Mouse (Mus musculus): ENCODE measurements around the gene Abl2.
"Not testable (repeated sequence)": the region's sequence is repeated elsewhere in the genome, so short reads cannot be mapped to it uniquely, and the experiment has no call there.

Abl2 gene

DNA sequence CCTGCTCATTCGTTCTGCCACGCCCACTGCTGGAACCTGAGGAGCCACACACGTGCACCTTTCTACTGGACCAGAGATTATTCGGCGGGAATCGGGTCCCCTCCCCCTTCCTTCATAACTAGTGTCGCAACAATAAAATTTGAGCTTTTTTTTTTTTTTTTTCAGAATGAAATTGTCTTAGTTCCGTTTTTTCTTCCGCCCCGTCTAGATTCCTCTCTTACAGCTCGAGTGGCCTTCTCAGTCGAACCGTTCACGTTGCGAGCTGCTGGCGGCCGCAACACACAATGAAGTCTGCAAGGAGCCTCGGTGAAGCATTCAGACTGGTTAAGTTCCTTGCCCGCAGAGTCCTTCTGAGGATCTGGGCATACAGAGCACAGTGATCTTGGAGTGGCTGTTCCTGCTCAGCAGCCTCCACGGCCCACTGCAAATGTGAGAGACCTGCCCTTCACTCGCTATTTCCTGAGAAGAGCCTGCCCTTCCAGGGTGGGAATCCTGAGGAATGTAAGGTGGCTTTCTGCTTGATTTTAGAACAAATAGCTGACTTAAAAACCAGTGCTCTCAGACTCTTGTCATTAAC, 102.2 kb downstream of the Abl2 start:
- in situ Hi-C loops (cut with MboI; ENCODE audit: unreplicated experiment in 2 of 2) = not testable (repeated sequence)

DNA sequence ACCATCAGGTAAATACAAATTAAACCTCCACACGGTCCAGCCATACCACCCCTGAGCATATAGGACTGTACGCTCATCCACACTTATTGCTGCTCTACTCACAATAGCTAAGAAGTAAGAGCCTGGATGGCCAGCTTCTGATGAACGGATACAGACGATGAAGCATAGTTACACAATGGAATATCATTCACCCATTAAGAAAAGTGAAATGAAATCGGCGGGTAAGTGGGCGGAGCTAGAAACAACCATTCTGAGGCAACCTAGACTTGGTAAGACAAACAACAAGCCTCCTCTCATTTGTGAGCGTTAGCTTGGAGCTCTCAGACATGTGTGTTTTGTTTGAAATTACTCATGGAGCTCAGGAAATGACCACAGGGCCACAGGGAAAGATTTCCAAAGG, 107.2 kb downstream of the Abl2 start:
- in situ Hi-C loops (cut with MboI; ENCODE audit: unreplicated experiment in 2 of 2) = no loop called here

DNA sequence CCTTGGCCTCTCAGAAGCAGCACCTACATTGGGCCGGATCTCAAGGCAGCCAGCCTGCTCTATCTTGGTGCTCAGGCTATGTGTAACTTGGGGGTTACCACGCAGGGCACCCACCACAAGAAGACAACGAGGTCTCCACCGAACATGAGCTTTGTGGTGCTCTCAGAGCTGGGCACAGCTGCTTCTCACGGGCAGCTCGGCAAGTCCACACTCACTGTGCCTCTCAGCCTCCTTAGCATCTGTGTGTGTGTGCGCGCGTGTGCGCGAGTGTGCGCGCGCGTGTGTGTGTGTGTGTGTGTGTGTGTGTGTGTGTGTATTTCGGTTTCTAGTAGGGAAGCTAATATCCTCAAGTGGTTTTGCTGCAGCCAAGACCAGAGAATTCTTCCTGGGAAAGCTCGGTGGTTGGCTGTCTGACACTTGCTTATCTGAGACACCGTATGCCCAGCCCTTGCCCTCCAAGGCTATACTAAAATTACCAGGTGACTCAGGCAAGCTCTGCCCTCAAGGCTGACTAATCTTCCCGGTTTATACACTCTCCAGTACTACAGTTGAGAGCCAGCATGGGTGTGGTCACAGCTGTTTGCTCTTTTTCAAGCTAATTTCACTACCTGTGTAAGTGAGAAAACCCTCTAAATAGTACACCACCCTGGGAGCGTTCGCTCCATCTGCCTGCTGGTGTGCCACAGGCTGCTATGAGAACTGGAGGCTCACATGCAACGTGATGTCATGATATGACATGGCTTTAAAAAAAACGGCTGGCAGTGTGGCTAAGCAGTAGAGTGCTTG, 108.7 kb downstream of the Abl2 start:
- in situ Hi-C loops (cut with MboI; ENCODE audit: unreplicated experiment in 2 of 2) = no loop called here

DNA sequence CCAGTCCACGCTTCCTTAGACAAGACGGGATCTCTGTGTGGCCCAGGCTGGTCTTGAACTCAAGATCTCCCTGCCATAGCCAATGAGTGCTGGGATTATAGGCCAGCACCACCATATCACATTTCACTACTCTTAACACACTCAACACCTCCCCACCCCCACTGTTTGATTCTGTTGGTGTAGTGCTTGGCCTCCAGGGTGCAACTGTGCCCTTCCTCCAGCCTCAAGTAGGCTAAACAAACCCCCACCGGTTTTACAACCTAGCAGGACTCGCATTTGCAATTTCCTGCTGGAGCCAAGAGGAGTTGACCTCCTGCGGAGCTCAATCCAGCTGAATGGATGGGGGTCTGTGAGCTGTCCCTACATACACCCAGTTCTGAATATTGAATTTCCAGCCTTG, 110.0 kb downstream of the Abl2 start:
- in situ Hi-C loops (cut with MboI; ENCODE audit: unreplicated experiment in 2 of 2) = no loop called here

DNA sequence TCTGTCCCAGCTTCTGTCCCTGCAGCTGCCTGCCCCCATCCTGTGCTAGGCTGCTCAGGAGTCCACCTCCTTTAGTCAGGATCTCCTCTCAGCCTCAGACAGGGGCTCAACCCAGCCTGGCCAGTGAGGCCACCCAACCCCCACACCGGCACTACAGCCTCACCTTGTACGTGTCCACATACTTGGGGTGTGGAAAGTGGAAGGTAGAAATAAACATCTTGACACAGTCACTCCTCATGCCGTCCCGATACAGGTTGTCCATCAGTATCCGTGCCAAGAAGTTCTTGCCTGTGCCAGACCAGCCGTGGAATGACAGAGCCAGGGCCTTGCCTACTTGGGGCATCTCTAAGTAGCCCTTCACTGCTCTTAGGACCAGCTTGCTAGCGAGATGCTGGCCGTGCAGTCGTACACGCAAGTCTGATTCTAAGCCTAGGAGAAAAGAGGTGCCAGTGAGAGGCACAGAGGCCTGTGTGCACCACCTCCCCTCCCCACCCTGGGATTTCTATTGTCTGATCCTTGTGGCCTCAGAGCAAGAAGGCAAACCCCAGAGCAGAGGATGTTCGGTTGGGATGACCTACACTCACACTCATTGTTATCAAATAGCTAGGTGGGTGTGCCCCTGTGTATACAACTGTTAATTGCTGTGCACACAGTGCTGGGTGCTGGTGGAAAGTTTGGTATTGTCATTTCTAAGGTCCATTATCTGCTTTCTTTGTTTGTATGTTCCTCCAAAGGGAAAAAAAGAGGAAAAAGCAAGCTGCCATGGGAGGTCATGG, 110.8 kb downstream of the Abl2 start:
- in situ Hi-C loops (cut with MboI; ENCODE audit: unreplicated experiment in 2 of 2) = no loop called here

DNA sequence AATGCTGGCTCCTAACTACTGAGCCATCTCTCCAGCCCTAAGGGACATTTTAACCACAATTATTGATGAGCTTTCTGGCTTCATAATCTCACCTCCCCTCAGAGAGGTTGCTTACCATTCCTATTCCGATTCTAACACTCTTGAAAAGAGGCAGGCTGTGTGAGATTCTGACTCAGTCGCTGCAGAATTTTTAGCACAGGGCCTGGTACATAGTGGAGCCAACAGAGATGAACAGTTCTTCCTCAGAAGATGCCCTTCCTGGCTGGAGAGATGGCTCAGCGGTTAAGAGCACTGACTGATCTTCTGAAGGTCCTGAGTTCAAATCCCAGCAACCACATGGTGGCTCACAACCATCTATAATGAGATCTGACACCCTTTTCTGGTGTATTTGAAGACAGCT, 113.3 kb downstream of the Abl2 start:
- in situ Hi-C loops (cut with MboI; ENCODE audit: unreplicated experiment in 2 of 2) = no loop called here

DNA sequence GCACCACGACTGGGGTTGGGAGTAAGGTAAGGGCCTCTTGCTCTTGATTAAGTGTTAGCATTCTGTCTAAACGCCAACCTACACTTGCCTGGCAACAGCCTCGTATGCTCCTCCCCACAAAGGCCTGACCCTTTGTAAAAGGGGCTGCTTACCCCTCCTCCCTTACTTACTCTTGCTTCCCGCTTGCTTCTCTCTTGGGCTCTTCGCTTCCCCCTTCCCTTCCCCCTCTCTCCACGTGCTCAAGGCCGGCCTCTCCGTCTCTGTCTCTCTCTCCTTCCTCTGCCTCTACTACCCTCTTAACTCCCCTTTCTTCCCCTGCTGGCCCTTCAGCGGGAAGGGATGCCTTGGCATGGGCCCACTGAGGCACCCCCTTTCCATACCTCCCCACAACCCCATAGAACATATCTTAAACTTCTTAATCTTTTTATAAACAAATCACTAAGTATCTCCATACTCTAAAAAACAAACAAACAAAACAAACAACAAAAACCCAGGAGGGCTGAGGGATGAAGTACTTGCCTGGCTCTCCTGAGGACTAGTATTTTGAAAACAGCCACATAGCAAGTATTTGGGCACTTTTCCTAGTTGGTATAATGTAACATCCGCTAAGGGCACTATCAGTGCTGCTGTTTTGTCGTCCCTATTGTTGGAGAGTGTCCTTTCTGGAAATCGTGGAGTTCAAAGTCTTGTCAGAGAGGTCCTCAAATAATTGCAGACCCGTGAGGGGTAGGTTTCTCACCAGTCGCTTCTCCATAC, 114.3 kb downstream of the Abl2 start:
- in situ Hi-C loops (cut with MboI; ENCODE audit: unreplicated experiment in 2 of 2) = no loop called here

DNA sequence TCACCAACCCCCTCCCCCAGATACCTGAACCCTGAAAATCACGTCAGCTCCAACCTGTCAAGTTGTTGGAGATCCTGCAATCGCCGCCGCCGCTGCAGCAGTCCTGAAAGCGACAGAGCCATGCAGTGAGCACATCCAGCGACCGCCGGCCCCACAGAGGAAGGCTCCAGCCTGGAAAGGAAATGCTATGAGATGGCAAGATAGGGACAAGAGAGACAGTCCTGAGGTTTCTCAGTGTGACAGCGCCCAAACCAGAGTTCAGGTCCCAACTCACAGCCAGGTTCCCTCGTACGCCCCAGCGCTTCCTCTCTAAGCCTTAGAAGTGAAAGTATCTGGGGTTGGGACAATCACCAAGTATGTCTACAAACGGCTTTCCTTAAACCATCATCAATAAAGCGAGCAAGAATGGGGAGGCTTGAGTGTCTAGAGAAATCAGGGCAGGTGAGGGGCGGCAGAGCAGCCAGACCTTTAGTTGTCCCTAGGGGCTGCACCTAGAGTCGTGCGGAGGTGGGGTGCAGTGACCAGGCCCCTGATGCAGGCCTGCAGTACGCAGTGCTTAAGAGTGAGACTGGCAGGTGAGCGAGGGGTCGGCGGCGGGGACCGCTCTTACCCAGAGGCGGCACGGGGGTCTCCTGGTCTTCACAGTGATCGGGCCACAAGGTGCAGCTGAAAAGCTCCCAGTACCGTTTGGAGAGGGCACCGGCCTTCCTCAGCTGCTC, 115.0 kb downstream of the Abl2 start:
- in situ Hi-C loops (cut with MboI; ENCODE audit: unreplicated experiment in 2 of 2) = no loop called here

DNA sequence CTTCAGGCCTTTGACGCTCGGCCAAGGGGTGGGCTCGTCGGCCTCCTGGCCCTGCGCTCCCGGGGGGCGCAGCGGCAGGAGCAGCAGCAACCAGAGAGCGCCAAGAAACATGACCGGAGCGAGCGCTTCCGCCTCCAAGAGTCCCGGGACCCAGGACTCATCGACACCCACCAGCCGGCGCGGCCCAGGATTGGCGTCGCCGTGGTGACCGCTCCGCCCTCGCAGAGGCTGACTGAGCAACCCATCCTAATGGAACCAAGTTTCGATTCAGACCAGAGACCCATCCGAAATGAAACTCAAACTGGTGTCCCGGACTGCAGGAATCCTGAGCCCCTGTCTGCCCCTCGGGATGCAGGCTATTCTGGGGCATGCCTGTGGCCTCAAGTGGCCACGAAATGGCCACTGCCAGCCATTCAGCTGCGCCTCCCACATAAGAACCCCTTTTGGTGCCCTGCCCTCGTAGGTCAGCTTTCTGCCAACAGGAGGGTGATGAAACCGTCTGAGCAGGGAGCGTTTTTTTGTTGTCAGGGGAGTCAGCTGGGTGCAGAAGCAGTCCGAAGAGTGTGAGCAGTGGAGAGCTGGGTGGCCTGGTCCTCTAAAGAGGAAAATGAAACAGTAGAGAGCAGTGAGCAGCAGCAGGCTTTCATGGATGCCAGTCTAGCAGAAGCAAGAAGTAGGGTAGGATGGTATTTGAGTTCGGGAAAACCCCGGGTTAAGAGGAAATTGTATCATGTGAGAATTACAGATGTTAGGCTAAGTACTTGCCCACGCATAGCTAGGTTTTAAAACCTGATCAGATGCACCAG, 115.8 kb downstream of the Abl2 start, which contains the start of gene Tor3a:
Gene Tor3a (minus strand): TSS at position 162 of the 806 bp plus-strand sequence.
- in situ Hi-C loops (cut with MboI; ENCODE audit: unreplicated experiment in 2 of 2) = no loop called here

DNA sequence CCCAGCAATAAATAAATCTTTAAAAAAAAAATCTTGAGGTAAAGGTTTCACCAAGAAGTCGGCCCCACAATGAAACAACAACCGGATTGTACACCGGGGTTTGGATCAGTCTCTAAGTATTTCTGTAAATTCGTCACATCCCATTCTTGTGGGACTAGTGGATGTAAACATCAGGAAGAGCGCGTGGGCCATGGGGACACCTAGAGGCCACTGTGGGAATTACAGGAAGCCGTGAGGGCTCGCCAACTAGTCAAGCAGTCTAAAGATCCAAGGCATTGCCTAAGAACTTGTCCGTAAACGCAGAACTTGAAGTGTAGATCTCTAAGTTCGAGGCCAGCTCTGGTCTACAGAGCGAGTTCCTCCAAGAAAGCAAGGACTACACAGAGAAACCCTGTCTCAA, 117.6 kb downstream of the Abl2 start:
- in situ Hi-C loops (cut with MboI; ENCODE audit: unreplicated experiment in 2 of 2) = no loop called here

DNA sequence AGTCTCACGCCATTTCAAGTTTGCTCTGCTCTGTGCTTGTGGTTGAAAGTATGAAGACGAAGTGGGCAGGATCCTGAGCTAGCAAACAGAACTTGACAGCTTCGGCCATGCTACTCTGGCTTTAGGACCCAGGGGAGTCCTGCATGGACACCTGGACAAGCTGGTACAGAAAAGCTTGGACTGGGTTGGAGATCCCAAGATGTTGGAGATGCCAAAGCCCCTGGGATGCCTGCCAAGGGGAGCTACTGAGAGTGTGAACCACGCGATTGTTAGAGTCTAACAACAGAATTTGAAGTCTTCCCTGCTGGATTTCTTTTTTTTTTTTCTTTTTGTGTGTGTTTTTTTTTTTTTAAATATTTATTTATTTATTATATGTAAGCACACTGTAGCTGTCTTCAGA, 118.0 kb downstream of the Abl2 start:
- in situ Hi-C loops (cut with MboI; ENCODE audit: unreplicated experiment in 2 of 2) = no loop called here

DNA sequence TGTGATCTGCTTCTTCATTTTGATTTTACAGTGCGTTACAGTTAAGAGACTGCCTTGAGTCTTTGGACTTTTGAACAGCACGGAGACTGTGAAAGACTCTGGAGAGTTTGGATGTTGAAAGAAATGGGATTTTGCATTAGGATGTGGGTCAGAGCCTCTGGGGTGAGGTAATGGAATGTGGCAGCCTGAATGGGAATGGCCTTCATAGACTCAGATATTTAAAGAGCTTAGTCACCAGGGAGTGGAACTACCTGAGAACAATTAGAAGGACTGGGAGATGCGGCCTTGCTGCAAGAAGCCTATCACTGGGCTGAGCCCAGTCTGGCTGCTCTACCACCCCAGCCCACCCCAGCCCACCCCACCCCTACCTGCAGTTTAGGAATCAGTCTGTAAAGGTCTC, 118.6 kb downstream of the Abl2 start:
- in situ Hi-C loops (cut with MboI; ENCODE audit: unreplicated experiment in 2 of 2) = no loop called here

DNA sequence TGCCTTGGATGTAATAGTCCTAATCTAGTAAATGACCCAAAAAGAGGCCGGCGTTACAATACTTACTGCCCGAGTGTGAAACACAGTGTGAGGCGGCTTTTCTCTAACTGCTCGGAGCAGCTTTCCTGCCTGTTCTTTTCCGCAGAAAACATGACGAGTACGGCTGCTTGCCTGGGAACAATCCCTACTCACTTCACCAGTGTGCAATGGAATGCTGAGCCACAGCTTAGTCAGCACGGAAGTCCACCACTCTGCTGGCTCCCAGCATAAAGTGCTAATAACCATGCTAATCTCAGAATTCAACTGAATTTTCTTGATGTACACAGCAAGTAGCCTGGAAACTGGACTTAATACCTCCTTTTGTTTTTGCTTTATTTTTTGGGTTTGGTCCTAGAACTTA, 121.0 kb downstream of the Abl2 start:
- in situ Hi-C loops (cut with MboI; ENCODE audit: unreplicated experiment in 2 of 2) = no loop called here

DNA sequence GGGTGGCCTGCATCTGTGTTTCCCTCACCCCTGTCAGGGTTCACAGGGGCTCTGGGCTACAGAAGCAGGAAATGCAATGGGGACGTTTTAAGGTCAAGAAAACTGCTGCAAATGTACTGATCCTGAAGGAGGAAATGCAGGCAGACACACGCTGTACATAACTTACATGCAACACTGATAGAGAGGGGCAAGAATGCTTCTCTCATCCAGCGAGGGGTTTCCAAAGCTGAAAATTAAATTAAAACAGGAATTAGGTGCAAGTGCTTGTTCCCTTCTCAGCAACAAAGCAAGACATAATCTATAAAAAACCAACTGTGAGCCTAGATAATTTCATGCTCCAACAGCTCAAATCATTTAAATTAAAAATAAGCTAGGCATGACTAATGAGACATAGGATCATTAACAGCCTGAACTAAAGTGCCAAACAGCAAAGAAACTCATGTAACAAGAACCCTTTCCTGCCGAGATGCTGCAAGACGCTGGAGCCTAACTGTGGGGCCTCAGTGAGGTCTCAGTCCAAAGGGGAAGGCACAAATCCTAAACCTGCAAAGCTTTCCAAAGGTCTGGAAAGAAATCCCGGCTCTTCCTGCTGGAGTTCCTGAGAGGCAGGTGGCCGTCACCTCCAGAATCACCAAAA, 127.6 kb downstream of the Abl2 start:
- in situ Hi-C loops (cut with MboI; ENCODE audit: unreplicated experiment in 2 of 2) = no loop called here
